ENCODE assay signal across 27 mouse cellular contexts in genomic region chr11:9122315-9122714, GRCm38 (mm10).
"Had no signal": no experiment of that assay in that cellular context is flagged by ENCODE, and none has a peak within 500 bp of the region (broad histone marks: within the 10 kb centered on the region; RNA-seq: fewer than 3 reads in every experiment).

No protein-coding gene starts in this region.

- ATAC-seq: hindbrain, postnatal 0 days; intestine, embryonic 16.5 days had no signal

- H3K36me3 ChIP-seq: heart, embryonic 15.5 days; hindbrain, embryonic 13.5 days; hindbrain, embryonic 15.5 days; kidney, embryonic 15.5 days; limb, embryonic 10.5 days; limb, embryonic 12.5 days; liver, embryonic 13.5 days had no signal

- H3K9ac ChIP-seq: heart, embryonic 13.5 days; heart, embryonic 15.5 days; hindbrain, embryonic 13.5 days; hindbrain, embryonic 15.5 days; kidney, embryonic 15.5 days; limb, embryonic 12.5 days; liver, embryonic 13.5 days had no signal

- DNase-seq: gastrocnemius, adult 2 months; gastrocnemius, postnatal 10 days; gastrocnemius, postnatal 25 days; heart, adult 18-20 months; heart, postnatal 14 days; heart, postnatal 36 days; kidney, adult 11 months; kidney, adult 2 months; kidney, adult 9 months; kidney, postnatal 14 days; kidney, postnatal 36 days; layer of hippocampus, adult 9-11 months; layer of hippocampus, postnatal 36 days; liver; liver, embryonic 13.5 days had no signal

- H3K27ac ChIP-seq: gastrocnemius, adult 2 months; heart, embryonic 13.5 days; heart, embryonic 15.5 days; hindbrain, embryonic 13.5 days; hindbrain, embryonic 15.5 days; hindbrain, postnatal 0 days; kidney, embryonic 15.5 days; kidney, postnatal 0 days; limb, embryonic 10.5 days; limb, embryonic 12.5 days; liver, embryonic 13.5 days had no signal

- H3K4me3 ChIP-seq: gastrocnemius, adult 2 months; heart, embryonic 13.5 days; heart, embryonic 15.5 days; hindbrain, embryonic 13.5 days; hindbrain, embryonic 15.5 days; kidney, embryonic 15.5 days; limb, embryonic 10.5 days; limb, embryonic 12.5 days; liver, embryonic 13.5 days had no signal

- H3K4me2 ChIP-seq: heart, embryonic 11.5 days; heart, embryonic 13.5 days; heart, embryonic 15.5 days; hindbrain, embryonic 13.5 days; hindbrain, embryonic 15.5 days; kidney, embryonic 15.5 days; limb, embryonic 12.5 days; liver, embryonic 11.5 days; liver, embryonic 13.5 days had no signal

- H3K9me3 ChIP-seq: heart, embryonic 13.5 days; heart, embryonic 15.5 days; hindbrain, embryonic 13.5 days; hindbrain, embryonic 15.5 days; kidney, embryonic 15.5 days; limb, embryonic 10.5 days; limb, embryonic 12.5 days; liver, embryonic 13.5 days had no signal
